Mouse (Mus musculus) kidney, adult 2 months (tissue): ENCODE results near the gene Nsg2. TPM values are rescaled to one million over a fixed set of nuclear protein-coding genes. Genes with fewer than 3 reads are reported as not detected.

ENCODE experiments used
- DNase-seq: peaks from one replicate; pipeline ENCODE4 v3.0.0; 2021
- H3K27ac ChIP-seq: fragments of 200-500 bp; 2 replicates; pipeline ENCODE4 v1.5.1; 2012; ENCODE audit warnings: low read depth, low read length, control low read depth, inconsistent platforms; ENCODE audit not compliant: insufficient read depth
- H3K27me3 ChIP-seq: fragments of 200-500 bp; replicated peaks from 2 replicates; pipeline ENCODE4 v1.6.1; 2012; ENCODE audit warnings: mild to moderate bottlenecking, moderate library complexity, low read length, inconsistent platforms; ENCODE audit not compliant: control insufficient read depth, insufficient read depth
- H3K36me3 ChIP-seq: fragments of 200-500 bp; 2 replicates; pipeline ENCODE4 v1.6.1; 2012; ENCODE audit warnings: mild to moderate bottlenecking, moderate library complexity, low read length, inconsistent platforms; ENCODE audit not compliant: control insufficient read depth, insufficient read depth
- H3K4me1 ChIP-seq: fragments of 200-500 bp; 2 replicates; pipeline ENCODE4 v1.6.1; 2011; ENCODE audit warnings: low read length; ENCODE audit not compliant: control insufficient read depth, insufficient read depth
- H3K4me3 ChIP-seq: fragments of 200-500 bp; 2 replicates; pipeline ENCODE4 v1.5.1; 2011; ENCODE audit warnings: mild to moderate bottlenecking, low read depth, low read length, control low read depth; ENCODE audit not compliant: insufficient read depth
- CTCF ChIP-seq: fragments of 200-500 bp; conservative IDR thresholded peaks from 2 replicates; pipeline ENCODE4 v1.5.1; 2011; ENCODE audit warnings: low read depth, mild to moderate bottlenecking, control low read depth, low read length, moderate library complexity, mixed read lengths; ENCODE audit not compliant: insufficient read depth, insufficient read length
- POLR2A ChIP-seq: fragments of 200-500 bp; IDR thresholded peaks from one replicate; pipeline ENCODE4 v1.6.1; 2011; ENCODE audit warnings: low read depth, low read length, control low read depth
- WGBS: fragments of 180-500 bp; shearing (Covaris S2); methylation state at CpG from one replicate; pipeline ENCODE4 v1.1.7; 2018; 5-methylcytosine and 5-hydroxymethylcytosine counted together
- polyA plus RNA-seq: library from polyadenylated mRNA; depleted of rRNA; stranded (reverse); fragments of >200 nt; gene quantifications from 2 replicates; pipeline ENCODE4 v1.2.3, GENCODE M21; 2012; rRNA removed

The Nsg2 gene
- 2.9 and 4.0 TPM in 2 replicates for polyA plus RNA-seq

GRCm38 (mm10) chr11:32000281-32000680 is at the start of gene Nsg2:
Gene Nsg2, plus strand, starts transcription at chr11:32000463.
- no peaks in the 10 kb centered on the region for H3K27me3 ChIP-seq
- H3K4me1 ChIP-seq, result peaks cover 4% of the 10 kb centered on the region; the same call in 1 of the 2 replicates
- TF ChIP-seq CTCF (peak; percentile 70), POLR2A (no peak)
- H3K27ac ChIP-seq, result no peak within 1 kb of the TSS
- peak within 1 kb of the TSS; percentile 9; the same call in 1 of the 2 replicates for H3K4me3 ChIP-seq
- under 1% methylated on average over 16 of the region's 16 CpGs for WGBS
- DNase-seq, result peak; percentile 81
- H3K36me3 ChIP-seq, result no peaks in the 10 kb centered on the region

- DNase-seq, result no peak
- TF ChIP-seq POLR2A, result no peak
- no peak for TF ChIP-seq CTCF
- no peaks in the 10 kb centered on the region for H3K36me3 ChIP-seq
- H3K27me3 ChIP-seq, result no peaks in the 10 kb centered on the region
- H3K4me1 ChIP-seq, result no peaks in the 10 kb centered on the region
- no peak overlapping the region for H3K4me3 ChIP-seq
- no peak overlapping the region for H3K27ac ChIP-seq
These were observed 40.2 kb upstream of the Nsg2 start for GRCm38 (mm10) chr11:31960071-31960470.

GRCm38 (mm10) chr11:31963993-31964392 is 36.3 kb upstream of the Nsg2 start:
- WGBS, result 91% methylated on average over 1 of the region's 1 CpGs

GRCm38 (mm10) chr11:31965256-31966134 is 34.8 kb upstream of the Nsg2 start, which contains the start of gene 4930524B15Rik:
Gene 4930524B15Rik, plus strand, starts transcription at chr11:31965592.
- TF ChIP-seq CTCF (no peak), POLR2A (no peak)
- Histone ChIP-seq H3K36me3 (no peaks in the 10 kb centered on the region), H3K27me3 (no peaks in the 10 kb centered on the region), H3K4me3 (no peak within 1 kb of the TSS; the same call in 1 of the 2 replicates), H3K27ac (no peak within 1 kb of the TSS), H3K4me1 (no peaks in the 10 kb centered on the region)
- WGBS, result 43% methylated on average over 49 of the region's 49 CpGs
- DNase-seq, result peak; percentile 10

More at GRCm38 (mm10) chr11:31963993-31964392, 36.3 kb upstream of the Nsg2 start:
- no peak overlapping the region for H3K4me3 ChIP-seq
- DNase-seq, result no peak
- H3K36me3 ChIP-seq, result no peaks in the 10 kb centered on the region
- no peak overlapping the region for H3K27ac ChIP-seq
- no peak for TF ChIP-seq POLR2A
- TF ChIP-seq CTCF, result no peak
- no peaks in the 10 kb centered on the region for H3K4me1 ChIP-seq
- no peaks in the 10 kb centered on the region for H3K27me3 ChIP-seq

- no peaks in the 10 kb centered on the region; the same call in 1 of the 2 replicates for H3K4me1 ChIP-seq
- no peaks in the 10 kb centered on the region for H3K36me3 ChIP-seq
- TF ChIP-seq POLR2A, result no peak
- no peak for TF ChIP-seq CTCF
- no peak for DNase-seq
- H3K27me3 ChIP-seq, result no peaks in the 10 kb centered on the region
- H3K27ac ChIP-seq, result no peak overlapping the region
- no peak overlapping the region for H3K4me3 ChIP-seq
- WGBS, result 73% methylated on average over 4 of the region's 4 CpGs
These were observed 26.1 kb upstream of the Nsg2 start for GRCm38 (mm10) chr11:31974132-31974531.

GRCm38 (mm10) chr11:31974826-31975225 is 25.4 kb upstream of the Nsg2 start:
- Histone ChIP-seq H3K27me3 (no peaks in the 10 kb centered on the region), H3K4me3 (no peak overlapping the region), H3K36me3 (no peaks in the 10 kb centered on the region), H3K4me1 (no peaks in the 10 kb centered on the region; the same call in 1 of the 2 replicates), H3K27ac (no peak overlapping the region)
- no peak for TF ChIP-seq CTCF
- no peak for TF ChIP-seq POLR2A
- WGBS, result 58% methylated on average over 8 of the region's 8 CpGs
- DNase-seq, result no peak

GRCm38 (mm10) chr11:31975678-31976077 is 24.6 kb upstream of the Nsg2 start:
- WGBS, result 64% methylated on average over 5 of the region's 5 CpGs
- no peaks in the 10 kb centered on the region for H3K36me3 ChIP-seq
- TF ChIP-seq CTCF, result no peak
- TF ChIP-seq POLR2A, result no peak
- H3K27me3 ChIP-seq, result no peaks in the 10 kb centered on the region
- H3K27ac ChIP-seq, result no peak overlapping the region
- H3K4me3 ChIP-seq, result no peak overlapping the region
- DNase-seq, result no peak
- no peaks in the 10 kb centered on the region; the same call in 1 of the 2 replicates for H3K4me1 ChIP-seq
